Mouse (Mus musculus) stomach, postnatal 0 days (tissue): Measurements from ENCODE around the gene Fgfr2. TPM values are rescaled to one million over a fixed set of nuclear protein-coding genes. Genes with fewer than 3 reads are reported as not detected.
A peak's percentile ranks its signal among the peaks of the same experiment; 100 is the strongest.
"Not testable (repeated sequence)": the region's sequence is repeated elsewhere in the genome, so short reads cannot be mapped to it uniquely, and the experiment has no call there.

Experiments used
- ATAC-seq: fragments of 200-750 bp; cut with Nextera tagmentation; 2 replicates; pipeline ENCODE4 v1.8.0; 2017; ENCODE audit not compliant: low FRiP score, low TSS enrichment
- DNase-seq: peaks from one replicate; pipeline ENCODE4 v3.0.0-alpha.2; 2016; ENCODE audit warnings: low spot score
- H3K27ac ChIP-seq: fragments of 300-500 bp; sonication (generic); replicated peaks from 2 replicates; pipeline ENCODE4 v1.5.1; 2014; ENCODE audit warnings: mild to moderate bottlenecking, control low read depth
- H3K27me3 ChIP-seq: fragments of 300-500 bp; sonication (generic); 2 replicates; pipeline ENCODE4 v1.6.1; 2014; ENCODE audit warnings: low read length; ENCODE audit not compliant: control insufficient read depth, insufficient read depth
- H3K36me3 ChIP-seq: fragments of 300-500 bp; sonication (generic); 2 replicates; pipeline ENCODE4 v1.6.1; 2014; ENCODE audit warnings: low read length, mixed read lengths; ENCODE audit not compliant: control insufficient read depth, insufficient read depth
- H3K4me1 ChIP-seq: fragments of 300-500 bp; sonication (generic); replicated peaks from 2 replicates; pipeline ENCODE4 v1.6.1; 2014; ENCODE audit warnings: antibody characterized with exemption; ENCODE audit not compliant: control insufficient read depth, insufficient read depth
- H3K4me2 ChIP-seq: fragments of 300-500 bp; sonication (generic); replicated peaks from 2 replicates; pipeline ENCODE4 v1.6.1; 2014; ENCODE audit warnings: low read depth, mild to moderate bottlenecking, control low read depth, moderate library complexity
- H3K4me3 ChIP-seq: fragments of 300-500 bp; sonication (generic); 2 replicates; pipeline ENCODE4 v1.5.1; 2014; ENCODE audit warnings: low read depth, low read length, control low read depth
- H3K9ac ChIP-seq: fragments of 300-500 bp; sonication (generic); 2 replicates; pipeline ENCODE4 v1.6.1; 2014; ENCODE audit warnings: mild to moderate bottlenecking, low read length, control low read depth, mixed read lengths
- H3K9me3 ChIP-seq: fragments of 300-500 bp; sonication (generic); 2 replicates; pipeline ENCODE4 v1.6.1; 2016; ENCODE audit warnings: low read length; ENCODE audit not compliant: control insufficient read depth
- CTCF ChIP-seq: IDR thresholded peaks from 2 replicates; pipeline ENCODE4 v1.5.1; 2016; ENCODE audit warnings: antibody characterized with exemption, low read depth, mild to moderate bottlenecking, moderate library complexity
- EP300 ChIP-seq: optimal IDR thresholded peaks from 2 replicates; pipeline ENCODE3; 2016; ENCODE audit warnings: antibody characterized with exemption
- WGBS: fragments of 180-500 bp; shearing (Covaris S2); extraction: QIAGEN DNeasy Blood & Tissue Kit; methylation state at CpG from one replicate; pipeline ENCODE4 v1.1.7; 2014; 5-methylcytosine and 5-hydroxymethylcytosine counted together
- polyA plus RNA-seq: library from polyadenylated mRNA; unstranded; fragments of >200 nt; fragmentation: Nextera tagmentation; extraction: Ambion mirVana; gene quantifications from 2 replicates; pipeline ENCODE4 v1.2.1, GENCODE M21; 2015

The Fgfr2 gene
- polyA plus RNA-seq, 1 experiment from 2014 or later = 60.8 TPM

DNA sequence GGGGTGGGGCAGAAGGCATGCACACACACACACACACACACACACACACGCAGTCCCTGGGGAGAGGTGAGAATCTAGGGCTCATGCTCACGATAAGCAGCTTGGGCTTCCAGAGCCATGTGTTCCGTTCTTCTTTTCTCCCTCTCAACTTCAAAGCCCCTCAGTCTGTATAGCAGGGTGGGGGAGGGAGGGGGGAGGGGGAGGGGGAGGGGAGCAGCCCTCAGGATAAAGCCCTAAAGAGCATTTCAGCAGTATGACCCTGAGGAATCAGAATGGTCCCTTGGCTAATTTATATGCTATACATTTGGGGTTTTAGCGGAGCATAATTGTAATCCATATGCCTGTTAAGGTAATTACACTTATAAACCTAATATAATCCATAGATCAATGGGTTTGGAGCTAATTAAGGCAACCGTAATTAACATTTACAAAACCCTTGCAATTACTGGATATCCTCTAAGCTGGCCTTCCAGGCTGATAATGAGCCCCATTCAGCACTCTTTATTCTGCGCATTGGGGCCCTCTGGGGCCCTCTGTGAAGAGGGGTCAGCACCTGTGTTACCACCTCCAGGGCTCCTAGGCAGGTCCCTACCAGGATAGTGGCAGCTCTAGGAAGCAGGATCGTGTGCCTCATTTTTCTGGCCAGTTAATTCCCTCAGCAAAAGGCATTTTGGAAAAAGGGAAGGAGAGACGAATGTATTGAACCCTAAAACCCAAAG is 457.3 kb downstream of the Fgfr2 start:
- TF ChIP-seq EP300 (no peak), CTCF (no peak)
- Histone ChIP-seq H3K4me3 (no peak overlapping the region), H3K9me3 (no peaks in the 10 kb centered on the region), H3K36me3 (no peaks in the 10 kb centered on the region), H3K27me3 (no peaks in the 10 kb centered on the region), H3K4me2 (no peak overlapping the region), H3K9ac (no peak overlapping the region), H3K4me1 (no peaks in the 10 kb centered on the region), H3K27ac (no peak overlapping the region)
- ATAC-seq = no peak
- DNase-seq = no peak
- 78% methylated on average over 7 of the region's 8 CpGs for WGBS

- no peak overlapping the region for H3K4me2 ChIP-seq
- no peak overlapping the region for H3K9ac ChIP-seq
- no peaks in the 10 kb centered on the region for H3K27me3 ChIP-seq
- H3K36me3 ChIP-seq = no peaks in the 10 kb centered on the region
- TF ChIP-seq EP300 = no peak
- no peak for TF ChIP-seq CTCF
- no peak overlapping the region for H3K4me3 ChIP-seq
- WGBS = 78% methylated on average over 6 of the region's 6 CpGs
- no peak for DNase-seq
- H3K27ac ChIP-seq = no peak overlapping the region
- H3K4me1 ChIP-seq = peaks cover 6% of the 10 kb centered on the region; the same call in 1 of the 2 replicates
- H3K9me3 ChIP-seq = no peaks in the 10 kb centered on the region
- no peak for ATAC-seq
Observed at GRCm38 (mm10) chr7:132664815-132665214, 458.3 kb downstream of the Fgfr2 start.

GRCm38 (mm10) chr7:132662831-132663230 is 460.3 kb downstream of the Fgfr2 start:
- H3K4me1 ChIP-seq, H3K9ac ChIP-seq, H3K4me3 ChIP-seq, H3K9me3 ChIP-seq, ATAC-seq, H3K27me3 ChIP-seq, H3K27ac ChIP-seq, DNase-seq, H3K4me2 ChIP-seq, H3K36me3 ChIP-seq: not testable (repeated sequence)
- WGBS = 60% methylated on average over 6 of the region's 6 CpGs

DNA sequence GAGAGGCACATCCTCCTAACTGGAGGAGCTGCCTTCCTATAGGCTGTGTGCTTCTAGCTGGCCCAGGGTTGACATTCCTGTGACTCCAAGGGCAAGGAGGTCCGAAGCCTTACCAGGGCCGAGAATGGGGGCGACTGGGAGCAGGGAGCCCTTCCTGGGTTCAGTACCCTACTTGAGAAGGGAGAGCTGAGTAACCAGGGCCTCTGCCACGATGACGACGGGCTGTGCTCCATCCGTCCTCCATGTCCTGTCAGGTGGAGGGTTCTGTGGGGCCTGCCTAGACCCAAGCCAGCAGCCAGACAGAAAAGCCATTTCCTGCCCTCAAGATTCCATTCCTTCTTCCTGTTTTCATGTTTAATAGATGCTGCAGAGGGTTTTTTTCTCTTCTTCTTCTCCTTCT is 463.5 kb downstream of the Fgfr2 start:
- Histone ChIP-seq H3K27ac (0 out of 2 replicates have a peak overlapping the region, but pooled peaks have one; percentile 31), H3K9ac (no peak overlapping the region), H3K4me2 (no peak overlapping the region), H3K4me3 (no peak overlapping the region), H3K36me3 (no peaks in the 10 kb centered on the region), H3K27me3 (no peaks in the 10 kb centered on the region), H3K4me1 (peaks cover 10% of the 10 kb centered on the region), H3K9me3 (no peaks in the 10 kb centered on the region)
- no peak for TF ChIP-seq CTCF
- 65% methylated on average over 7 of the region's 7 CpGs for WGBS
- DNase-seq (no peak), ATAC-seq (no peak)

DNA sequence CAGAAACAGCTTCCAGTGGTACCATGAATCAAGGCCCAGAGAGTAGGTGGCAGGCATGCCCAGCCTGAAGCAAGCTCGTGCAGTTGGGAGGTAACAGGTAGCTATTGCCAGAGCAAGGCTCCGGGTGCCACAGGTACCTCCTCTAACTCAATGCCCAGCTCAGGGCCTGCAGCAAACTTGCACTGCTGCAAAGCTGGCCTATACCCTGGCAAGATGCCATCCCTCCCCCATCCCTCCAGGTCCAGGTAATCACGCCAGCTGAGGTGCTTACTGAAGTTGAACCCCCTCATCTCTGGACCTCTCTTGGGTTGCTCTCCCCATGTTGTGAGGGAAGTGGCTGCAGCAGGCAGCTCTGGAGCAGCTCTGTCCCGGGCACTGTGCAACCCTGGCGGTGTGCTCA is 464.5 kb downstream of the Fgfr2 start:
- Histone ChIP-seq H3K4me3 (no peak overlapping the region), H3K4me1 (peaks cover 10% of the 10 kb centered on the region), H3K9me3 (no peaks in the 10 kb centered on the region), H3K36me3 (no peaks in the 10 kb centered on the region), H3K27me3 (no peaks in the 10 kb centered on the region), H3K9ac (no peak overlapping the region), H3K27ac (peak overlapping the region; percentile 19; the same call in 1 of the 2 replicates), H3K4me2 (no peak overlapping the region)
- whole genome bisulfite sequencing = 78% methylated on average over 5 of the region's 5 CpGs
- DNase-seq (no peak), ATAC-seq (no peak)
- no peak for TF ChIP-seq CTCF
- no peak for TF ChIP-seq EP300

DNA sequence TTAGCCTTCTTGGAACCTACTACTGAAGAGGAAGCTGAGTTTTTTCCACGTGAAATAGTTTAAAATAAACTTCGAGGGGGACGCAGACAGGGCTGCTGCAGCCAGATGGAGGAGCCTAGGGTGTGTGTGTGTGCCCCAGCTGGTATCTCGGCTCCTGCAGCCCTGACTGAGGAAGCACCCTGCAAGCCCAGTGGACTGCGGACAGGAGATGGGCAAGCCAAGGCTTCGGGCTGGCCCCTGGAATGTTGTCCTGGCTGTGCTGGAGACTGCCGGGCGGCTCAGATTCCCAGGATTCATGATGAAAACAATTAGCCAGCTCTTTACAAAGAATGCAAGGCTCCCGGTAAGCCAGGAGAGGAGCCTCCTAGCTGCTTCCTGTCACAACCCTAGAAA is 465.1 kb downstream of the Fgfr2 start:
- no peaks in the 10 kb centered on the region for H3K27me3 ChIP-seq
- peak overlapping the region; percentile 19 for H3K27ac ChIP-seq
- no peaks in the 10 kb centered on the region for H3K9me3 ChIP-seq
- no peak for DNase-seq
- H3K36me3 ChIP-seq = no peaks in the 10 kb centered on the region
- no peak overlapping the region for H3K4me2 ChIP-seq
- H3K4me3 ChIP-seq = no peak overlapping the region
- peaks cover 10% of the 10 kb centered on the region for H3K4me1 ChIP-seq
- WGBS = 20% methylated on average over 9 of the region's 9 CpGs
- TF ChIP-seq EP300 (no peak), CTCF (no peak)
- no peak overlapping the region for H3K9ac ChIP-seq
- ATAC-seq = no peak
